ENCODE assay signal across 11 mouse cellular contexts in the genomic region with DNA sequence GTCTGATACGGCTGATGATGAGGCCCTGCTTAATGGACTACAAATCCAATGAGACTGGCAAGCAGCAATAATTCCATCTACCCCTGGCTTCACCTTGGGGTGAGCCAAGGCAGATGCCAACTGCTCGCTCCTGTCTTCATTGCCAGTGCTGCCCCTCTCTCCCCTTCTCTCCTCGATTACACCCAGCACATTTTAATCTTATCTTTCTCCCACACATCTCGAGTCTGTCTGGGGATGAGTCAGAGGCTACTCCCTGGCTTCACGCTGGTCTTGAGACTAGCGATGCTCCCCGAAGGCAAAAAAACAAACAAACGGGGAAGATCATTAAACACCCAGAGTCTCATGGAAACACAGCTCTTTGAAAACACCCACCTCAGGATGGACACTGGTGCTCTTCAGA. TPM values are rescaled to one million over a fixed set of nuclear protein-coding genes. Genes with fewer than 3 reads are reported as not detected.
DNase-seq lines count a peak whose midpoint lies in the region; ATAC-seq and TF ChIP-seq lines count a peak whose summit lies in the region.
"Had no signal": no experiment of that assay in that cellular context is flagged by ENCODE, and none has a peak within 500 bp of the region (broad histone marks: within the 10 kb centered on the region; RNA-seq: fewer than 3 reads in every experiment).

No protein-coding gene starts in this region.

- H3K27ac ChIP-seq in gastrocnemius, adult 2 months = peak overlapping the region; percentile 52
- 0 out of 2 replicates have a peak overlapping the region, but pooled peaks have one; percentile 20 for H3K27ac ChIP-seq in embryonic fibroblast, embryonic 13.5 days (ENCODE audit: insufficient read depth, low read length)
- H3K27ac ChIP-seq: hindbrain, embryonic 10.5 days had no signal

- no peak for DNase-seq in gastrocnemius, adult 2 months
- DNase-seq in gastrocnemius, adult 8-10 months (ENCODE audit: low spot score in 2 of 2) = no peak
- peak; percentile 32 for DNase-seq in ovary, postnatal 36 days (ENCODE audit: low spot score)
- DNase-seq in ovary, postnatal 14 days (ENCODE audit: low spot score) = no peak
- DNase-seq in yolk sac, embryonic 10.5 days (ENCODE audit: low spot score) = no peak
- DNase-seq in lung, postnatal 36 days = no peak
- DNase-seq: gastrocnemius, postnatal 14 days; kidney, adult 2 months had no signal

- no peak overlapping the region for H3K4me3 ChIP-seq in gastrocnemius, adult 2 months
- H3K4me3 ChIP-seq in embryonic fibroblast, embryonic 13.5 days (ENCODE audit: insufficient read depth, low read length) = no peak overlapping the region
- H3K4me3 ChIP-seq: hindbrain, embryonic 10.5 days had no signal

- no peak for TF ChIP-seq POLR2A in embryonic fibroblast, embryonic 13.5 days (IDR thresholded peaks at IDR 0.05; ENCODE audit: low read depth, low read length)

- intact Hi-C loops in gastrocnemius, adult 2 months (cut with DNase I) = no loop called here

- peak; percentile 86 for ATAC-seq in megakaryocyte-erythroid progenitor cell, adult 5-6 weeks (replicated peaks; ENCODE audit: low FRiP score, low TSS enrichment, poor library complexity, severe bottlenecking)

- H3K4me1 ChIP-seq in embryonic fibroblast, embryonic 13.5 days (ENCODE audit: control insufficient read depth, insufficient read depth, low read length) = 0 out of 2 replicates have a peak, but pooled peaks cover 3% of the 10 kb centered on the region
- H3K4me1 ChIP-seq: hindbrain, embryonic 10.5 days had no signal

- no peak for TF ChIP-seq CTCF in gastrocnemius, adult 2 months (IDR thresholded peaks at IDR 0.05)
- TF ChIP-seq CTCF in embryonic fibroblast, embryonic 13.5 days (IDR thresholded peaks at IDR 0.05; ENCODE audit: borderline replicate concordance, insufficient read depth, low read length) = no peak

RNA-seq across cellular contexts. Expression of a gene that starts 16.0 kb away (rescaled TPM):
- total RNA-seq in gastrocnemius, adult 2 months (2021) = 10 to 100 TPM; 25.7 to 40.5 TPM
- 10 to 100 TPM; 21.6 to 35.2 (median 25.8) TPM for total RNA-seq in gastrocnemius, adult 8-10 months (2022)
- 29.3 and 30.2 TPM in 2 replicates for polyA plus RNA-seq in embryonic fibroblast, embryonic 13.5 days (2011; ENCODE audit: insufficient read length, low read depth, missing spikeins)
- total RNA-seq in megakaryocyte-erythroid progenitor cell, adult 5-6 weeks (2014; fragmentation: Nextera tagmentation) = 37.6 and 51.7 TPM in 2 replicates
- total RNA-seq in megakaryocyte-erythroid progenitor cell, adult 5-6 weeks (2017) = 38.6 and 40.0 TPM in 2 replicates
